Mouse (Mus musculus): Measurements from ENCODE around the gene Gm3336. TPM values are rescaled to one million over a fixed set of nuclear protein-coding genes. Genes with fewer than 3 reads are reported as not detected.

The Gm3336 gene
- polyA plus RNA-seq, 1 experiment from 2014 or later, result 0.88 TPM

DNA sequence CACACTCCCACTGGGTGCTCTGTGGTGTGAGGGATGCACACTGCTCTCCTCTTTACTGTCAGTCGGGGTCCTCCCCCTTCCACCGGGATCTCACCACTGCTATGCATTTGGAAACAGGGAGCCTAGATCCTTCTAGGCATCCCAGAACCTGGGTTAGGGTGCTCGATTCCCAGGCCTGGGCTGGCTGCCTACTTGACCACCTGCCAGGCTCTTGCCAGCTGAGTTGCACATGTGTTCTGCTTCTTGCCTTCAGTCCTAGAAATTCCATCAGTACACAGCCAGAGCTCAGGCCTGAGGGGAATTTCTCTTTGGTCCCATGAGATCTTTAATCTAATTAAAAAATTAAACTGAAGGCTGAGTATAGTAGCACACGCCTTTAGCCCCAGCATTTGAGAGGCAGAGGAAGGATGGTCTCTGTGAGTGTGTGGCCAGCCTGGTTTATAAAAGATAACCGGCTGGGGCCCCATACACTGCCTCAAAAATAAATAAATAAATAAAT, 28.4 kb upstream of the Gm3336 start:
- DNase-seq (ENCODE audit: low spot score), result no peak
- Histone ChIP-seq H3K27ac (ENCODE audit: low read depth) (no peak overlapping the region), H3K4me3 (ENCODE audit: low read depth, low read length) (no peak overlapping the region), H3K4me2 (ENCODE audit: low read length) (no peak overlapping the region), H3K27me3 (replicated peaks; ENCODE audit: control insufficient read depth, insufficient read depth, low read length) (no peaks in the 10 kb centered on the region), H3K9ac (ENCODE audit: low read length) (no peak overlapping the region), H3K36me3 (ENCODE audit: control insufficient read depth, insufficient read depth, low read length) (no peaks in the 10 kb centered on the region), H3K4me1 (replicated peaks; ENCODE audit: control insufficient read depth, insufficient read depth, low read length) (peaks cover 23% of the 10 kb centered on the region), H3K9me3 (ENCODE audit: control insufficient read depth, low read length) (no peaks in the 10 kb centered on the region)
- WGBS, result 71% methylated on average over 5 of the region's 5 CpGs
- ATAC-seq (replicated peaks; ENCODE audit: low FRiP score, low TSS enrichment, low read depth), result 0 out of 2 replicates have a peak, but pooled peaks have one; percentile 29

GRCm38 (mm10) chr8:70691230-70691629, 27.1 kb upstream of the Gm3336 start:
- no peaks in the 10 kb centered on the region for H3K36me3 ChIP-seq (ENCODE audit: control insufficient read depth, insufficient read depth, low read length)
- peak overlapping the region; percentile 69 for H3K27ac ChIP-seq (ENCODE audit: low read depth)
- DNase-seq (ENCODE audit: low spot score) (no peak), ATAC-seq (replicated peaks; ENCODE audit: low FRiP score, low TSS enrichment, low read depth) (no peak)
- no peaks in the 10 kb centered on the region for H3K9me3 ChIP-seq (ENCODE audit: control insufficient read depth, low read length)
- H3K27me3 ChIP-seq (replicated peaks; ENCODE audit: control insufficient read depth, insufficient read depth, low read length), result no peaks in the 10 kb centered on the region
- H3K4me2 ChIP-seq (ENCODE audit: low read length), result peak overlapping the region; percentile 53
- peak overlapping the region; percentile 52 for H3K9ac ChIP-seq (ENCODE audit: low read length)
- H3K4me1 ChIP-seq (replicated peaks; ENCODE audit: control insufficient read depth, insufficient read depth, low read length), result peaks cover 36% of the 10 kb centered on the region
- H3K4me3 ChIP-seq (ENCODE audit: low read depth, low read length), result peak overlapping the region; percentile 22; the same call in 1 of the 2 replicates
- WGBS, result 52% methylated on average over 4 of the region's 4 CpGs

DNA sequence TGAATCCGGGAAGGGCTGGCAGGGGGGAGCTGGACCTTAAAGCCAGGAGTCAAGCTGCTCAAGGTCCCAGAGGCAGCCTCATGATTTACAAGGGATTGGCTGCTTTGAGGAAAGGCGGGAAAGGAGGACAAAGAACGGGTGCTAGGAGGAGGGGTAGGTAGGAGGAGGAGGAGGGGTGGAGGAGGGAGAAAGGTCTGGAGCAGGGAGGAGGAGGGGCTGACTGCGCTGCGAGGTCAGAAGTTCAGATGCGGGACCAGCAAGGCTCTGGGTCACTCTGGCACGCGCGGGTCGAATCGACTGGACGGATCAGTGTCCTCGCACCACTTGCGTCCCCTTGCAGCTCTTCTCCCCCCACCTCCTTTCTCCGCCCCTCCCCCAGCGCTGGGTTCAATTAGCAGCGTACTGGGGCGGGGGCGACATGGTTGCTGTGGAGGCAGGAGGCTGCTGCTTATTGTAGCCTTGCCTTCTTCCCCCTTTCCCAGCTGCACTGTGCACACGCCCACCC, 26.6 kb upstream of the Gm3336 start:
- H3K36me3 ChIP-seq (ENCODE audit: control insufficient read depth, insufficient read depth, low read length), result no peaks in the 10 kb centered on the region
- H3K4me3 ChIP-seq (ENCODE audit: low read depth, low read length), result peak overlapping the region; percentile 22
- H3K27me3 ChIP-seq (replicated peaks; ENCODE audit: control insufficient read depth, insufficient read depth, low read length), result no peaks in the 10 kb centered on the region
- 2% methylated on average over 20 of the region's 20 CpGs for WGBS
- H3K4me1 ChIP-seq (replicated peaks; ENCODE audit: control insufficient read depth, insufficient read depth, low read length), result peaks cover 41% of the 10 kb centered on the region
- peak overlapping the region; percentile 53 for H3K4me2 ChIP-seq (ENCODE audit: low read length)
- DNase-seq (ENCODE audit: low spot score), result peak; percentile 85
- ATAC-seq (replicated peaks; ENCODE audit: low FRiP score, low TSS enrichment, low read depth), result peak; percentile 73
- H3K9me3 ChIP-seq (ENCODE audit: control insufficient read depth, low read length), result no peaks in the 10 kb centered on the region
- H3K9ac ChIP-seq (ENCODE audit: low read length), result peak overlapping the region; percentile 52
- peak overlapping the region; percentile 69 for H3K27ac ChIP-seq (ENCODE audit: low read depth)

- DNase-seq (ENCODE audit: low spot score) (no peak), ATAC-seq (replicated peaks; ENCODE audit: low FRiP score, low TSS enrichment, low read depth) (no peak)
- Histone ChIP-seq H3K27ac (ENCODE audit: low read depth) (no peak overlapping the region), H3K4me2 (ENCODE audit: low read length) (no peak overlapping the region), H3K27me3 (replicated peaks; ENCODE audit: control insufficient read depth, insufficient read depth, low read length) (no peaks in the 10 kb centered on the region), H3K9me3 (ENCODE audit: control insufficient read depth, low read length) (no peaks in the 10 kb centered on the region), H3K9ac (ENCODE audit: low read length) (no peak overlapping the region), H3K36me3 (ENCODE audit: control insufficient read depth, insufficient read depth, low read length) (no peaks in the 10 kb centered on the region), H3K4me3 (ENCODE audit: low read depth, low read length) (no peak overlapping the region), H3K4me1 (replicated peaks; ENCODE audit: control insufficient read depth, insufficient read depth, low read length) (peaks cover 49% of the 10 kb centered on the region)
- WGBS, result 74% methylated on average over 5 of the region's 5 CpGs
Measured at GRCm38 (mm10) chr8:70693636-70694035, 24.7 kb upstream of the Gm3336 start.

DNA sequence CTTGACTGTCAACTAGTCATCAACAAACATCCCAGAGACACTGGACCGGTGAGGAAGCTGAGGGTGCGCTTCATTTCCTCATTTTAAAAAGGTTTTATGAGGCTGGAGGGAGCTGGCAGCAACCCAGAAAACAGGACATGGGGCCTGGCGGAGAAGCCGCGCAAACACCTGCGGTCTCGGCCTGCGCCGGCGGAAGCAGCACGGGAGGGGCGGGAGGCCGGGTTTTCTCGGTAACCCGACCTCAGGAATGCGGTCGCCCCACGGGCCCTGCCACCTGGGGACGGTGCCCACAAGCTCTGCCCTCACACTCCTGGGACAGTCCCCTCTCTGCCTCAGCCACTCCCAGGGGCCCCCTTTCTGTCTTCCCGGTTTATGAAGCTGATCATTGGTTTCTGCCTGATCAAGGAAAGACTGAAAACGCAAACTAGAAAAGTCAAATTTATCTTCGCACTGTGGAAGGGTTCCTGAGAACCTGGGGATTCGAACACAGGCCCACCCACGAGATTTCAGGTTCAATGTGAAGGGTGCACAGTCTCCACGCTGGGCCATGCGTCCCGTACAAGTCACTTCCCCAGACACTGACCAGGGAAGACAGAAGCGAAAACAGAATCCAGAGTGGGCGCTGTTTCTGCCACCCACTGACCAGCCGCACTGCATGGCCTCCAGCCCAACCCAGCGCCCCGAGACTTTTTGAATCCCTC, 22.9 kb upstream of the Gm3336 start:
- no peaks in the 10 kb centered on the region for H3K36me3 ChIP-seq (ENCODE audit: control insufficient read depth, insufficient read depth, low read length)
- peak overlapping the region; percentile 92 for H3K27ac ChIP-seq (ENCODE audit: low read depth)
- 25% methylated on average over 32 of the region's 32 CpGs for WGBS
- ATAC-seq (replicated peaks; ENCODE audit: low FRiP score, low TSS enrichment, low read depth) (no peak), DNase-seq (ENCODE audit: low spot score) (peak; percentile 68)
- no peaks in the 10 kb centered on the region for H3K27me3 ChIP-seq (replicated peaks; ENCODE audit: control insufficient read depth, insufficient read depth, low read length)
- peak overlapping the region; percentile 44 for H3K4me2 ChIP-seq (ENCODE audit: low read length)
- 0 out of 2 replicates have a peak overlapping the region, but pooled peaks have one; percentile 18 for H3K9ac ChIP-seq (ENCODE audit: low read length)
- no peaks in the 10 kb centered on the region for H3K9me3 ChIP-seq (ENCODE audit: control insufficient read depth, low read length)
- peaks cover 47% of the 10 kb centered on the region for H3K4me1 ChIP-seq (replicated peaks; ENCODE audit: control insufficient read depth, insufficient read depth, low read length)
- no peak overlapping the region for H3K4me3 ChIP-seq (ENCODE audit: low read depth, low read length)

- Histone ChIP-seq H3K4me3 (ENCODE audit: low read depth, low read length) (no peak overlapping the region; the same call in 1 of the 2 replicates), H3K9ac (ENCODE audit: low read length) (peak overlapping the region; percentile 35), H3K36me3 (ENCODE audit: control insufficient read depth, insufficient read depth, low read length) (no peaks in the 10 kb centered on the region), H3K4me1 (replicated peaks; ENCODE audit: control insufficient read depth, insufficient read depth, low read length) (peaks cover 43% of the 10 kb centered on the region), H3K4me2 (ENCODE audit: low read length) (peak overlapping the region; percentile 44), H3K27me3 (replicated peaks; ENCODE audit: control insufficient read depth, insufficient read depth, low read length) (no peaks in the 10 kb centered on the region), H3K27ac (ENCODE audit: low read depth) (peak overlapping the region; percentile 92), H3K9me3 (ENCODE audit: control insufficient read depth, low read length) (no peaks in the 10 kb centered on the region)
- WGBS, result 3% methylated on average over 31 of the region's 31 CpGs
- DNase-seq (ENCODE audit: low spot score) (peak; percentile 83), ATAC-seq (replicated peaks; ENCODE audit: low FRiP score, low TSS enrichment, low read depth) (0 out of 2 replicates have a peak, but pooled peaks have one; percentile 1)
Measured at GRCm38 (mm10) chr8:70696019-70696885, 22.1 kb upstream of the Gm3336 start.

DNA sequence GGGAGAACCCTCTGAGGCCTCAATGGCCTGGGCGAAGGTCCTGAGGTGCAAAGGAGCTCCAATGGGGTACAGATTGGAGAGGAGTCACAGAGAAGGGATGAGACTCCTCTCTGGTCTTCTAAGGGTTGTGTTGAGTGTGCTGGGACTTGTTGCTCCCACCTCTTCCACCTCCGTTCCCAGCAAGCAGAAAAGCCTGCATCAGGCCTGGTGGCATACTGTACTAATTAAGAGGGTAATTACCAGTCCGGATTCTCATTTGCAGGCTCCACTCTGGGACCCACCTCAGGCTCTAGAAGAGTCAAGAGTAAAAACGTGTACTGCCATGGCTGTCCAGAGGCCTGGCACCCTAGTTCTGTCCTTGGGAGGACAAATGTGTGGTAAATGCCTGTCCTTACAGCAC, 21.4 kb upstream of the Gm3336 start:
- ATAC-seq (replicated peaks; ENCODE audit: low FRiP score, low TSS enrichment, low read depth) (no peak), DNase-seq (ENCODE audit: low spot score) (no peak)
- Histone ChIP-seq H3K4me3 (ENCODE audit: low read depth, low read length) (no peak overlapping the region), H3K27me3 (replicated peaks; ENCODE audit: control insufficient read depth, insufficient read depth, low read length) (no peaks in the 10 kb centered on the region), H3K4me2 (ENCODE audit: low read length) (peak overlapping the region; percentile 44), H3K9me3 (ENCODE audit: control insufficient read depth, low read length) (no peaks in the 10 kb centered on the region), H3K36me3 (ENCODE audit: control insufficient read depth, insufficient read depth, low read length) (no peaks in the 10 kb centered on the region), H3K27ac (ENCODE audit: low read depth) (peak overlapping the region; percentile 92), H3K9ac (ENCODE audit: low read length) (peak overlapping the region; percentile 35), H3K4me1 (replicated peaks; ENCODE audit: control insufficient read depth, insufficient read depth, low read length) (peaks cover 44% of the 10 kb centered on the region)
- WGBS, result 41% methylated on average over 4 of the region's 4 CpGs
